Mouse (Mus musculus) B cell, adult 2 months (primary cell): Measurements from ENCODE around the gene Tgfbr2.
A peak's percentile ranks its signal among the peaks of the same experiment; 100 is the strongest.
"Not testable (repeated sequence)": the region's sequence is repeated elsewhere in the genome, so short reads cannot be mapped to it uniquely, and the experiment has no call there.

Experiments used
- DNase-seq, 2 experiments: peaks; one replicate each; pipeline ENCODE4 v3.0.0; 2022

Tgfbr2 gene

GRCm38 (mm10) chr9:116059156-116059555 is 116.0 kb downstream of the Tgfbr2 start:
- peak; percentile 68 to 74 for DNase-seq

- no peak for DNase-seq
Measured at GRCm38 (mm10) chr9:116058475-116058874, 116.7 kb downstream of the Tgfbr2 start.

- DNase-seq: no peak
Measured at GRCm38 (mm10) chr9:116053976-116054375, 121.2 kb downstream of the Tgfbr2 start.

- DNase-seq: peak in 1 of 2 experiments; percentile 8
Measured at GRCm38 (mm10) chr9:116049985-116050384, 125.2 kb downstream of the Tgfbr2 start.

- DNase-seq: peak; percentile 77 to 79
Measured at GRCm38 (mm10) chr9:116041787-116042186, 133.4 kb downstream of the Tgfbr2 start.

GRCm38 (mm10) chr9:116041369-116041768 is 133.8 kb downstream of the Tgfbr2 start:
- DNase-seq: no peak

- not testable (repeated sequence) for DNase-seq
Measured at GRCm38 (mm10) chr9:116040852-116041251, 134.3 kb downstream of the Tgfbr2 start.

GRCm38 (mm10) chr9:116039981-116040380 is 135.2 kb downstream of the Tgfbr2 start:
- DNase-seq: no peak

GRCm38 (mm10) chr9:116038275-116038674 is 136.9 kb downstream of the Tgfbr2 start:
- DNase-seq: no peak
